ENCODE assay signal across 8 mouse cellular contexts in genomic region chr3:95523662-95524061, GRCm38 (mm10). TPM values are rescaled to one million over a fixed set of nuclear protein-coding genes. Genes with fewer than 3 reads are reported as not detected.
A peak's percentile ranks its signal among the peaks of the same experiment; 100 is the strongest.
DNase-seq lines count a peak whose midpoint lies in the region; ATAC-seq and TF ChIP-seq lines count a peak whose summit lies in the region.
"Had no signal": no experiment of that assay in that cellular context is flagged by ENCODE, and none has a peak within 500 bp of the region (broad histone marks: within the 10 kb centered on the region; RNA-seq: fewer than 3 reads in every experiment).

No protein-coding gene starts in this region.

- TF ChIP-seq CTCF in lung, embryonic 14.5 days (IDR thresholded peaks at IDR 0.05; ENCODE audit: low read depth) = no peak

- no peak overlapping the region for H3K9ac ChIP-seq in lung, embryonic 14.5 days
- no peak overlapping the region; the same call in 1 of the 2 replicates for H3K9ac ChIP-seq in liver, embryonic 13.5 days
- H3K9ac ChIP-seq: limb, embryonic 15.5 days had no signal

- WGBS in lung, embryonic 14.5 days = 37% methylated on average over 3 of the region's 3 CpGs
- WGBS in liver, embryonic 13.5 days (ENCODE audit: insufficient replicate concordance) = 12% methylated on average over 3 of the region's 3 CpGs

- no peaks in the 10 kb centered on the region for H3K9me3 ChIP-seq in lung, embryonic 14.5 days (ENCODE audit: low read depth, low read length)
- H3K9me3 ChIP-seq in liver, embryonic 13.5 days (replicated peaks) = no peaks in the 10 kb centered on the region
- H3K9me3 ChIP-seq: limb, embryonic 15.5 days had no signal

- no peak overlapping the region for H3K4me3 ChIP-seq in lung, embryonic 14.5 days (ENCODE audit: low read depth, low read length)
- no peak overlapping the region for H3K4me3 ChIP-seq in liver, embryonic 13.5 days (replicated peaks)
- H3K4me3 ChIP-seq: limb, embryonic 15.5 days had no signal

- DNase-seq in lung, embryonic 14.5 days = peak; percentile 25
- DNase-seq in lung, adult 18-20 months = no peak
- DNase-seq in brain, adult 2 months (ENCODE audit: low read depth, low spot score) = peak; percentile 17
- DNase-seq in liver, embryonic 13.5 days = no peak
- DNase-seq in thymus, postnatal 14 days = peak; percentile 32
- DNase-seq in MN1 (ENCODE audit: low spot score) = no peak
- no peak for DNase-seq in frontal cortex, postnatal 10 days (ENCODE audit: low spot score in 2 of 2)

- H3K4me1 ChIP-seq in lung, embryonic 14.5 days (ENCODE audit: insufficient read depth) = no peaks in the 10 kb centered on the region
- peaks cover 72% of the 10 kb centered on the region for H3K4me1 ChIP-seq in liver, embryonic 13.5 days (replicated peaks)
- H3K4me1 ChIP-seq: limb, embryonic 15.5 days had no signal

- no peak for ATAC-seq in lung, embryonic 14.5 days (ENCODE audit: insufficient read depth)
- no peak for ATAC-seq in liver, embryonic 13.5 days (ENCODE audit: low read depth)

- no peak overlapping the region for H3K27ac ChIP-seq in lung, embryonic 14.5 days (ENCODE audit: low read depth)
- H3K27ac ChIP-seq in liver, embryonic 13.5 days = peak overlapping the region; percentile 72
- H3K27ac ChIP-seq: limb, embryonic 15.5 days had no signal

- no peaks in the 10 kb centered on the region for H3K27me3 ChIP-seq in lung, embryonic 14.5 days (ENCODE audit: insufficient read depth, low read length)
- H3K27me3 ChIP-seq in liver, embryonic 13.5 days = no peaks in the 10 kb centered on the region
- H3K27me3 ChIP-seq: limb, embryonic 15.5 days had no signal

- H3K4me2 ChIP-seq in lung, embryonic 14.5 days = no peak overlapping the region
- no peak overlapping the region for H3K4me2 ChIP-seq in liver, embryonic 13.5 days
- H3K4me2 ChIP-seq: limb, embryonic 15.5 days had no signal

- H3K36me3 ChIP-seq in lung, embryonic 14.5 days (ENCODE audit: insufficient read depth) = no peaks in the 10 kb centered on the region
- H3K36me3 ChIP-seq in liver, embryonic 13.5 days = no peaks in the 10 kb centered on the region
- H3K36me3 ChIP-seq: limb, embryonic 15.5 days had no signal

RNA-seq across cellular contexts. Expression of gene Ctss, which starts 2.9 kb away (rescaled TPM):
- 20.6 and 24.3 TPM in 2 replicates for polyA plus RNA-seq in lung, embryonic 14.5 days (2014; fragmentation: Nextera tagmentation; extraction: Ambion mirVana)
- 19.8 and 20.8 TPM in 2 replicates for polyA plus RNA-seq in liver, embryonic 13.5 days (2015; fragmentation: Nextera tagmentation; extraction: Ambion mirVana)

RNA-seq across cellular contexts. Expression of gene Ctsk, which starts 24.6 kb away (rescaled TPM):
- 2.6 and 2.8 TPM in 2 replicates for polyA plus RNA-seq in lung, embryonic 14.5 days (2014; fragmentation: Nextera tagmentation; extraction: Ambion mirVana)
- polyA plus RNA-seq in liver, embryonic 13.5 days (2015; fragmentation: Nextera tagmentation; extraction: Ambion mirVana) = 1.7 and 1.9 TPM in 2 replicates

RNA-seq across cellular contexts. Expression of gene Hormad1, which starts 35.8 kb away (rescaled TPM):
- 0.14 TPM in 1 of 2 replicates, not detected in the other for polyA plus RNA-seq in lung, embryonic 14.5 days (2014; fragmentation: Nextera tagmentation; extraction: Ambion mirVana)
- polyA plus RNA-seq in liver, embryonic 13.5 days (2015; fragmentation: Nextera tagmentation; extraction: Ambion mirVana) = 0.12 TPM in 1 of 2 replicates, not detected in the other
- polyA plus RNA-seq: limb, embryonic 15.5 days had no signal

Comparison
In these comparisons a context has a peak if more than half of its experiments do, and no peak if none do; other contexts are left out.
1. DNase-seq: peak in lung, embryonic 14.5 days (single experiment), brain, adult 2 months (single experiment) and thymus, postnatal 14 days (single experiment); none in lung, adult 18-20 months (0 of 2), liver, embryonic 13.5 days (single experiment), MN1 (single experiment) and frontal cortex, postnatal 10 days (0 of 2).